Comparison of ENCODE assay signal across 19 mouse cellular contexts in the genomic region with DNA sequence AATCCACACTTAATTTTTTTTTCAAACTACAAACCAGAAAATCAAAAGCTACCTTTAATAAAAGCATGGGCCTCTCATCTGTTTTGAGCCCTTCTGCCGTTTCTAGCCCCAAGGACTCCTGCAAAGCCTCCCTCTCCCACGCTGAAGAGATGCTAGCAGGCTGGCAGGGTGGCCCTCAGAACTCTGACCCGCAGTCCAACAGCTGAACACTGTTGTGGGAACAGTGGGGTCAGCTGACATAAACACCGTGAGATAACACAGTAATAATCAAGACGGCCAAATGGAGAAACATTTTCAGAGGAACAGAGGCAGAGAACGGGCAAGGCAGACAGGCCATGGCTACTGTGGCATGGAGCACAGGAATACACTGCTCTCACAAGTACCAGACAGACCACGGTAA.
DNase-seq lines count a peak whose midpoint lies in the region; ATAC-seq and TF ChIP-seq lines count a peak whose summit lies in the region.
"Had no signal": no experiment of that assay in that cellular context is flagged by ENCODE, and none has a peak within 500 bp of the region (broad histone marks: within the 10 kb centered on the region; RNA-seq: fewer than 3 reads in every experiment).

No protein-coding gene starts in this region.

- H3K9ac ChIP-seq in liver, postnatal 0 days (replicated peaks) = no peak overlapping the region
- H3K9ac ChIP-seq in liver, embryonic 11.5 days (ENCODE audit: low read depth, low read length) = no peak overlapping the region
- H3K9ac ChIP-seq in kidney, embryonic 16.5 days (replicated peaks; ENCODE audit: low read length) = no peak overlapping the region; the same call in 1 of the 2 replicates
- H3K9ac ChIP-seq: forebrain, embryonic 15.5 days; midbrain, embryonic 12.5 days; neural tube, embryonic 15.5 days had no signal

- no peak overlapping the region for H3K4me2 ChIP-seq in liver, postnatal 0 days (ENCODE audit: low read depth, low read length)
- no peak overlapping the region for H3K4me2 ChIP-seq in liver, embryonic 11.5 days
- H3K4me2 ChIP-seq in kidney, embryonic 16.5 days (replicated peaks; ENCODE audit: low read depth, low read length) = no peak overlapping the region
- H3K4me2 ChIP-seq: forebrain, embryonic 15.5 days; midbrain, embryonic 12.5 days; neural tube, embryonic 15.5 days had no signal

- H3K36me3 ChIP-seq in liver, postnatal 0 days (replicated peaks; ENCODE audit: insufficient read depth, low read length) = peaks cover 21% of the 10 kb centered on the region
- H3K36me3 ChIP-seq in liver, embryonic 11.5 days (ENCODE audit: control insufficient read depth, insufficient read depth, low read length) = peaks cover 11% of the 10 kb centered on the region; the same call in 1 of the 2 replicates
- peaks cover 16% of the 10 kb centered on the region for H3K36me3 ChIP-seq in kidney, embryonic 16.5 days (ENCODE audit: insufficient read depth, low read length)
- H3K36me3 ChIP-seq: forebrain, embryonic 15.5 days had no signal

- H3K9me3 ChIP-seq in liver, postnatal 0 days (ENCODE audit: low read length) = no peaks in the 10 kb centered on the region
- no peaks in the 10 kb centered on the region for H3K9me3 ChIP-seq in liver, embryonic 11.5 days (ENCODE audit: control insufficient read depth, low read length)
- no peaks in the 10 kb centered on the region for H3K9me3 ChIP-seq in kidney, embryonic 16.5 days (ENCODE audit: low read length)
- H3K9me3 ChIP-seq: forebrain, embryonic 15.5 days; midbrain, embryonic 12.5 days; neural tube, embryonic 15.5 days had no signal

- ATAC-seq in liver, postnatal 0 days = peak; percentile 53
- ATAC-seq in liver, embryonic 11.5 days (replicated peaks; ENCODE audit: low FRiP score) = no peak
- no peak for ATAC-seq in kidney, embryonic 16.5 days (ENCODE audit: low FRiP score, low TSS enrichment)
- ATAC-seq: forebrain, embryonic 15.5 days had no signal

- TF ChIP-seq EP300 in liver, postnatal 0 days (IDR thresholded peaks at IDR 0.05; ENCODE audit: low read depth) = no peak

- H3K4me3 ChIP-seq in gastrocnemius, adult 2 months = peak overlapping the region; percentile 55
- no peak overlapping the region for H3K4me3 ChIP-seq in liver, postnatal 0 days (ENCODE audit: low read depth, low read length)
- no peak overlapping the region for H3K4me3 ChIP-seq in liver, embryonic 11.5 days (ENCODE audit: low read depth, low read length)
- no peak overlapping the region for H3K4me3 ChIP-seq in kidney, embryonic 16.5 days (ENCODE audit: low read length)
- H3K4me3 ChIP-seq: forebrain, embryonic 15.5 days; midbrain, embryonic 12.5 days; neural tube, embryonic 15.5 days had no signal

- no peaks in the 10 kb centered on the region for H3K4me1 ChIP-seq in liver, postnatal 0 days (ENCODE audit: insufficient read depth)
- H3K4me1 ChIP-seq in liver, embryonic 11.5 days (replicated peaks; ENCODE audit: control insufficient read depth, insufficient read depth, low read length) = peaks cover 26% of the 10 kb centered on the region
- peaks cover 59% of the 10 kb centered on the region for H3K4me1 ChIP-seq in kidney, embryonic 16.5 days (ENCODE audit: insufficient read depth, low read length)

- WGBS in liver, postnatal 0 days (ENCODE audit: insufficient replicate concordance) = 56% methylated on average over 7 of the region's 7 CpGs
- WGBS in liver, embryonic 11.5 days = 57% methylated on average over 7 of the region's 7 CpGs
- WGBS in kidney, embryonic 16.5 days = 34% methylated on average over 7 of the region's 7 CpGs

- DNase-seq in gastrocnemius, adult 2 months = peak; percentile 35
- no peak for DNase-seq in gastrocnemius, postnatal 36 days
- no peak for DNase-seq in liver, postnatal 0 days
- no peak for DNase-seq in liver, embryonic 11.5 days (ENCODE audit: low spot score)
- DNase-seq in yolk sac, embryonic 10.5 days (ENCODE audit: low spot score) = peak; percentile 32
- no peak for DNase-seq in adipocyte (ENCODE audit: low spot score)
- DNase-seq in spleen, postnatal 36 days (ENCODE audit: low spot score in 2 of 2) = no peak
- DNase-seq: adrenal gland, adult 8-10 months; cerebellum, adult 11-12 months; cerebellum, postnatal 36 days; layer of hippocampus, adult 9-11 months; lung, adult 2 months; thymus, postnatal 14 days had no signal

- intact Hi-C loops in gastrocnemius, adult 2 months (cut with DNase I) = no loop called here
- intact Hi-C loops in gastrocnemius, postnatal 36 days (cut with DNase I) = no loop called here

- TF ChIP-seq CTCF in gastrocnemius, adult 2 months (IDR thresholded peaks at IDR 0.05) = no peak
- no peak for TF ChIP-seq CTCF in liver, postnatal 0 days (IDR thresholded peaks at IDR 0.05; ENCODE audit: low read depth)

- no peaks in the 10 kb centered on the region for H3K27me3 ChIP-seq in liver, postnatal 0 days (ENCODE audit: insufficient read depth, low read length)
- H3K27me3 ChIP-seq in liver, embryonic 11.5 days (replicated peaks; ENCODE audit: control insufficient read depth, insufficient read depth, low read length) = no peaks in the 10 kb centered on the region
- no peaks in the 10 kb centered on the region for H3K27me3 ChIP-seq in kidney, embryonic 16.5 days (ENCODE audit: insufficient read depth, low read length)
- H3K27me3 ChIP-seq: CH12.LX; forebrain, embryonic 15.5 days; midbrain, embryonic 12.5 days; neural tube, embryonic 15.5 days had no signal

- peak overlapping the region; percentile 95 for H3K27ac ChIP-seq in gastrocnemius, adult 2 months
- no peak overlapping the region for H3K27ac ChIP-seq in liver, postnatal 0 days (ENCODE audit: low read depth)
- H3K27ac ChIP-seq in liver, embryonic 11.5 days (ENCODE audit: low read depth, low read length) = no peak overlapping the region
- peak overlapping the region; percentile 88 for H3K27ac ChIP-seq in kidney, embryonic 16.5 days (ENCODE audit: low read length)
- H3K27ac ChIP-seq: forebrain, embryonic 15.5 days; macrophage; midbrain, embryonic 12.5 days; neural tube, embryonic 15.5 days had no signal

Comparison
In these comparisons a context has a peak if more than half of its experiments do, and no peak if none do; other contexts are left out.
1. DNase-seq: peak in gastrocnemius, adult 2 months (single experiment) and yolk sac, embryonic 10.5 days (single experiment); none in gastrocnemius, postnatal 36 days (0 of 2), liver, postnatal 0 days (single experiment), liver, embryonic 11.5 days (single experiment), adipocyte (single experiment) and spleen, postnatal 36 days (0 of 2).
2. H3K27ac ChIP-seq: peak in gastrocnemius, adult 2 months (single experiment) and kidney, embryonic 16.5 days (single experiment); none in liver, postnatal 0 days (single experiment) and liver, embryonic 11.5 days (single experiment).